Mouse (Mus musculus): ENCODE data around the gene Pop7.

GRCm38 (mm10) chr5:137466946-137467345, 35.4 kb downstream of the Pop7 start:
- TF ChIP-seq CTCF (IDR thresholded peaks at IDR 0.05 in 2 of 3, conservative IDR thresholded peaks at IDR 0.05 in 1 of 3; ENCODE audit: control insufficient read depth in 1 of 3, insufficient read depth in 1 of 3, low read depth in 2 of 3, low read length in 3 of 3, poor library complexity in 1 of 3, severe bottlenecking in 1 of 3): no peak
- no peak for TF ChIP-seq E2F4 (IDR thresholded peaks at IDR 0.05; ENCODE audit: borderline replicate concordance, low read depth, low read length)
- no peak for TF ChIP-seq USF2 (IDR thresholded peaks at IDR 0.05; ENCODE audit: borderline replicate concordance in 1 of 2, insufficient read depth in 1 of 2, low read depth in 1 of 2, low read length in 2 of 2)
- TF ChIP-seq EP300 (IDR thresholded peaks at IDR 0.05; ENCODE audit: low read depth in 1 of 2, low read length in 2 of 2): no peak
- no peak for TF ChIP-seq CHD1 (IDR thresholded peaks at IDR 0.05; ENCODE audit: low read depth, low read length)
- TF ChIP-seq MYB (IDR thresholded peaks at IDR 0.05; ENCODE audit: low read depth, low read length): no peak
- no peak for TF ChIP-seq MAFK (IDR thresholded peaks at IDR 0.05; ENCODE audit: borderline replicate concordance, low read depth, low read length)
- TF ChIP-seq MAX (IDR thresholded peaks at IDR 0.05; ENCODE audit: low read length): no peak
- TF ChIP-seq ETS1 (IDR thresholded peaks at IDR 0.05; ENCODE audit: low read depth, low read length): no peak
- TF ChIP-seq POLR2A (IDR thresholded peaks at IDR 0.05; ENCODE audit: control insufficient read depth in 1 of 2, insufficient read depth in 1 of 2, low read depth in 1 of 2, low read length in 2 of 2, poor library complexity in 1 of 2): no peak
- TF ChIP-seq NRF1 (IDR thresholded peaks at IDR 0.05; ENCODE audit: insufficient read depth, low read depth, low read length, poor library complexity, severe bottlenecking): no peak
- no peak for TF ChIP-seq TAL1 (IDR thresholded peaks at IDR 0.05; ENCODE audit: low read length)
- no peak for TF ChIP-seq NELFE (IDR thresholded peaks at IDR 0.05; ENCODE audit: low read depth, low read length)
